Mouse (Mus musculus): Measurements from ENCODE around the gene Zc3h12c.

The Zc3h12c gene

DNA sequence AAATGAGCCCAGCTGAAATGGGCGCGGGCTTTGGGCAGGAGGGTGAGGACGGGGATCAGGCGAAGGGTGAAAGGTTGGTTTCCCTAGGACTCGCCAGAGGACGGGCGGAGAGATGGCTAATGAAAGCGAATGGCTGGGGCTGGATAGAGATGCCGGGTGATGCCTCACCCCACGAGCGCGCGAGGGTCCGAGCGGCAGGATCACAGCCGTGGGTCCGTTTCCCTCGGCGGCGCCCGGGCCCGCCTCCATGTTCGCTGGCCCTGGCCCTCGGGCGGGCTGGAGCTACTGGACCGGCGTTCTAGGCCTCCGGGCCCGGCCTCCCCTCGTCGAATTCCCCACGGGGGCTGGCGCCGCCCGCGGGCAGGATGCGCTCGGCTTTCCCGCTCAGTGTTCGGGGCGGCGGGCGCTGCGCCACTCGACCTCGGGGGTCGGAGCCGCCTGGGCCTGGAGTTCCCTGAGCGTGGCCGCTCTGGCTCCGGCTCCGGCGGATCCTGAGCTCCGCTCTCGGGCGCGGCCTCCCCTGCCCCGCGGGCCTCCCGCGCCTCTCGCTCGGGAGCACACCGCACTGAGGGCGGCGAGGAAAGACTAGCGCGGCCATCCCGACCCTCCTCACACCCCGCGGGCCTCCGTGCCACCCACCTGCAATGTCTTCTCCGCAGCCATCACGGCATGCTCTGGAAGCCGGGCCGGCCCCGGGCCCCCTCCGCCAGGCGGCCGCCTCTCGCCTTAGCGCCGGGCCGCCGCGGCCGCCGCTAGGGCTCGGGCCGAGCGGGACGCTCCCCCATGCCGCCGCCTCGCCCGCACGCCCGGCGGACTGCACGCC, at the start of gene Zc3h12c:
Gene Zc3h12c (minus strand): TSS at position 710 of the 823 bp plus-strand sequence.
- peak; percentile 51 for DNase-seq (ENCODE audit: low spot score)

- no peak for DNase-seq (ENCODE audit: low spot score)
Observed at GRCm38 (mm10) chr9:52217636-52218035, 49.3 kb upstream of the Zc3h12c start.

DNA sequence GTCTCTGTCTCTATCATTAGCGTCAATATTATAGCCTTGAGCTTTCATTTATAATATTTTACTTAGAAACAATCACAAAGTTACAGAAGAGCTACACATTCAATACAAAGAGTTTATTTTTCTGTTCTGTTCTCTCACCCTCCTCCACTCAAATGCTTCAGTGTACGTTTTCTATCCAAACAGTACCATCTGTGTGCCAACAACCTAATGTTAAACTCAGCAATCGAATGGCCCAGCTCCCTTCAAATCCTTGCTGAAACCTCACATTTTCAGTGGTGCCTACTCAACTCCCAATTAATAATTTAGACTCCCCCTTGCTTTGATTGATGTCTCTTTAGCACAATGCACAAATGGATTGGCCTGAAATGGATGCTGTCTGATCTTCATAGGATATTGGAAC, 46.9 kb upstream of the Zc3h12c start:
- no peak for DNase-seq (ENCODE audit: low spot score)

DNA sequence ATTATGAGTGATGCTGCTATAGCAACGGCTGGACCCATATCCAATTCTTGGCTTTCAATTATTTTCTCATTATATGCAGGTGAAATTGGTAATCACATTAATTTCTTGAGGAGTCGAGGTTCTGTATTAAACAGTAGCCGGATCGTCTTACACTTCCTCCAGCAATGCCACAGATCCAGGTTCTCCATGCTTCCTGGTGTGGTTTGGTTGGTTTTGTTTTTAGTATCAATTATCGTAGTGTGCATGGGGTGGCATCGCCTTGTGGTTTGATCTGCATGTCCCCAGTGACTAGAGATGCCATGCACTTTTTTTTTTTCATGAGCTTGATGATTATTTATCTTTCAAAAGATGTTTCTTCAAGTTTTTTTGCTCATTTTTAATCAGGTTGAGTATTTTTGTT, 44.0 kb upstream of the Zc3h12c start:
- DNase-seq (ENCODE audit: low spot score): no peak

- no peak for DNase-seq (ENCODE audit: low spot score)
Observed at GRCm38 (mm10) chr9:52208510-52209030, 40.2 kb upstream of the Zc3h12c start.

DNA sequence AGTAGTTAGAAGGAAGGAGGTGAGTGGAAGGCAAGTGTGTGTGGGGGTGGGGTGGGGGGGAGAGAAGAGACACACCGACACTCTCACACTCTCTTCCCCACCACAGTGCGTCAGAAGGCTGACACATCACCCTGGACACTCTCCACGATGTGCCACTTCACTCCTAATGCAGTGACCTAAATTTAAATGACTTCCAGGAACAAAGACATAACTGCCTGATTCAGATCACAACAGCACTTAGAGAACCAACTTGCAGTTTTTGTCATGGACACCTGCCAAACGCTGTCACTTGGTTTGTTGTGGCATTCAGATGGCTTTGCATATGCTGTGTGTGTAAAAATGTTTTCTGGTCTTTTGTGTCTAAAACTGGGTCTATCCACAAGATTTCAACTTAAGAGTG, 34.8 kb upstream of the Zc3h12c start:
- no peak for DNase-seq (ENCODE audit: low spot score)

GRCm38 (mm10) chr9:52200271-52200670, 31.9 kb upstream of the Zc3h12c start:
- DNase-seq (ENCODE audit: low spot score): no peak

- DNase-seq (ENCODE audit: low spot score): no peak
Observed at GRCm38 (mm10) chr9:52195853-52196252, 27.5 kb upstream of the Zc3h12c start.

DNA sequence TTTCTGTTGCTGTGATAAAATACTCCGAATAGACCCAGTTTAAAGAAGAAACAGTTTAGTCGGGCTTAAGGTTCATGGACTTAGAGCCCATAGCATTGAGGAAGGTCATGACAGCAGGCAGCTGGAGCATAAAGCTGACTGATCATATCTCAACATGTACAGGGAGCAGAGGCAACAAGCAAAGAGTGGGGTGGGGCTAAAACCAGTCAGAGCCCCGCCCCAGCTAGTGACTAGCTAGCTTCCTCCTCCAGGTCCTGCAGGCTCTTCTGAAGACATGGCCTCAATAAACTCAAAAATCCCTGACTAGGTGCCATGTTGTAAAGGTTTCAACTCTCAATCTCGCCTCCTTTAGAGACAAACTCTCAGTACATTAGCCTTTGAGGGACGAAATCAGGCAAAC, 25.5 kb upstream of the Zc3h12c start:
- no peak for DNase-seq (ENCODE audit: low spot score)

- DNase-seq (ENCODE audit: low spot score): no peak
Observed at GRCm38 (mm10) chr9:52190907-52191306, 22.5 kb upstream of the Zc3h12c start.

GRCm38 (mm10) chr9:52188106-52188505, 19.7 kb upstream of the Zc3h12c start:
- no peak for DNase-seq (ENCODE audit: low spot score)

GRCm38 (mm10) chr9:52186296-52186941, 18.0 kb upstream of the Zc3h12c start:
- DNase-seq (ENCODE audit: low spot score): no peak

DNA sequence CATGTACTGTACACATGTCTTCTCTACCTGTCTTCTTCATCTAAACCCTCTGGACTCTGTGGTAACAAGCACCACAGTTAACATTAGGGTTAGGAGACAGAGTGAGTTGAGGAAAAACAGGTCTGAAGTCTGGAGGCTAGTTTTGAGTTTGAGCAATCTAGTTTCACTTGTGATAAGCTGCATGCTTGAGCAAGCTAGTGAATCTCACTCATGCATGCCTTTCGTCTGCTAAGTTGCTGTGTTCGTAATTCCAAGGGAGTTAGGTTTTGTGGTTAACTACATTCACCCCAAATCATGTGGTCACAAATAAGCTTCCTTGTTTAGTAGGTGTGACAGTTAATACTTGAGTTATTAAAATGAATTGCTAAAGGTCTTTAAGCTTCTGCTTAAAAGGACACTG, 13.0 kb upstream of the Zc3h12c start:
- DNase-seq (ENCODE audit: low spot score): no peak

GRCm38 (mm10) chr9:52180851-52181250, 12.5 kb upstream of the Zc3h12c start:
- no peak for DNase-seq (ENCODE audit: low spot score)

GRCm38 (mm10) chr9:52175257-52175859, 7.0 kb upstream of the Zc3h12c start:
- DNase-seq (ENCODE audit: low spot score): no peak

DNA sequence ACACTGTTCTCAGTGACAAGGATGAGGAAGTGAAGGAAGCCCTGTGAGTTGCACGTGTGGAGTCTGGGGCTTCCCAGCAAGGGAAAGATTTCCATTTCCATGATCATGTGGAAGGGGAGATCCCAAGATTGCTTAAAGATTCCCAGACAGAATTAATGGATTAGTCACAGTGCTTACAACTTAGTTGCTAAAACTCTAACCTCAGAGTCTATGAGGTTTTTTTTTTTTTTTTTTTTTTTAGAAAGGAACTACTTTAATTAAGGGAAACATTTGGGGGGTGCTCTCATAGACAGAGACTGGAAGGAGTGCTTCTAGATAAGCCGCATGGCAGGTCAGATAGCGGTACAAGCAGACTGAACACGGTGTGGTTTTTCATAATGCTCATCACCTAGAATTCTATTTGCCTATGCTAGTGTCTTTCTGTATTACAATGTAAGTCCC, 6.3 kb upstream of the Zc3h12c start:
- no peak for DNase-seq (ENCODE audit: low spot score)

GRCm38 (mm10) chr9:52173937-52174336, 5.6 kb upstream of the Zc3h12c start:
- DNase-seq (ENCODE audit: low spot score): no peak

DNA sequence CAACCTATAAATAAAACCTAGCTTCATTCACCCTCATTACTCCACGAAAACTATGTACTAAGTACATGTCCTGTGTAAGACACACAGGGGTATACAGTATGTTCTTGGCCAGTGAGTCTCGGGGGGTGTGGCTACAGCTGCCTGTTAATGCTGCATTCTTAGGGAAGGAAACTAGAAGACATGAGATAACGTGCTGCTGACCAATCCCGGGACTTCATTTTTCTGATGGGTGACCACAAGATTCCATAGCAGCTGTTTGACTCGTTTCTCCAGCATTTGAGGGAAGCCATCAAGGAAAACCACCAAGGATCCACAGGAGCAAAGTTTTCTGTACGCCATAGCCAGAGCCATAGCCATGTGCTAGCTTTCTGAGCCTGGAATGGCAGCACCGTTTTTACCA, 4.2 kb upstream of the Zc3h12c start:
- DNase-seq (ENCODE audit: low spot score): no peak

DNA sequence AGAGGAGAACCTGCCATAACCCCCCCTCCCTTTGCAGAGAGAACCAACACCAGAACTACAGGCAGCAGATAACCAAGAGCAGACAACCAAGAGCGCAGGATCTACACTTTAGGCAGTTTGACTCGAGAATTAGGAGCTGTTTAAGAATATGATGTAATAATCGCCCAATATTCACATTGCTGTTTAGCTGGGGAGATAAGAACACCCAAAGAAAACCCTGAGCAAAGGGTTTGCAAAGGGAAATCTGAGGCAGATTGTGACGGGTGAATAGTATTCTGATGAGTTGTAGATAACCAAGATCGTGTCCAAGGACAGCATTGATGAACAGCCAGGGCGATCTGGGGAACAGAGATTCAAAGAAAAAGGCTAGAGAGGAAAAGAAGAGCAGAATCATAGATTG, 2.3 kb upstream of the Zc3h12c start:
- DNase-seq (ENCODE audit: low spot score): no peak

GRCm38 (mm10) chr9:52170131-52170530, 1.8 kb upstream of the Zc3h12c start:
- no peak for DNase-seq (ENCODE audit: low spot score)

GRCm38 (mm10) chr9:52168686-52169270, 406 bp upstream of the Zc3h12c start:
- DNase-seq (ENCODE audit: low spot score): peak; percentile 84

DNA sequence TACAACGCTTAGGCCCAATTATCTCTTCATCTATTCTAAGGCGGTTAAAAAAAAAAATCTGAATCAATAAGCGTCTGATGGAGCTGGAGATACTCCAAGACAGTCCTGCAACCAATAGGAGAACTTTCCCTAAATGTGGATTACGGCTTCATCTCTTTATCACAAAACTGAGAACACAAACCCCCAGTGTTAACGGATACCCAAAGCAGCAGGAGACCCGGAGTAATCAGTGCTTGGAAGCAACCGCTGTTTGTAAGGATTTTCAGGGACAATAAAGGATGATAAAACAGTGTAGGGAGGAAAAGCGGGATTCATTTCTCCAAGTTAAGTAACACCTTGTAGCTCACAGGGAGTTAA, 888 bp downstream of the Zc3h12c start:
- no peak for DNase-seq (ENCODE audit: low spot score)

DNA sequence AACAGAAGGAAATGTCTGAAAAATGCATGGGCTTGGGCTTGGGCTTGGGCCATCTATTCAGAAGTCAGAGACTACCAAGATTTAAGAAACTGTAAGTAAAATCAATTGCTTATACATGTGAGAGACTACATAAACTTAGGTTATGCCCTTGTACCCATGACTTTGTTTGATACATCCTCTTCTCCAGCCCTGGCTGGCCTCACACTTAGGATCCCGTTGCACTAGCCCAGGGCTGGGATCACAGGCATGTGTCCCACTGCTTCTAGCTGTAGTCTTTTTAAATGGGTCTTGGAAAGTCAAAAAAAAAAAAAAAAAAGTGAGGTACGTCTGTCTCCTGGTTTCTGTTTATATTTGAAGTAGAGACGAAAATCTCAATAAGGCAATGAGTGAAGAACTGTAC, 1.3 kb downstream of the Zc3h12c start:
- DNase-seq (ENCODE audit: low spot score): no peak
